Mouse (Mus musculus) mesoderm, embryonic 11.5 days (tissue): ENCODE results near the gene Swt1.
"Not testable (repeated sequence)": the region's sequence is repeated elsewhere in the genome, so short reads cannot be mapped to it uniquely, and the experiment has no call there.

Experiments
- DNase-seq: peaks from one replicate; pipeline ENCODE4 v3.0.0-alpha.2; 2012; ENCODE audit warnings: low read depth, low spot score

Gene Swt1

GRCm38 (mm10) chr1:151428263-151429221 lies at the start of gene Swt1, which contains the start of gene Trmt1l:
Gene Swt1 (minus strand): TSS chr1:151428455.
Gene Trmt1l (plus strand): TSS chr1:151428542.
- DNase-seq: peak; percentile 99

GRCm38 (mm10) chr1:151472386-151472785 lies 44.1 kb upstream of the Swt1 start:
- not testable (repeated sequence) for DNase-seq

- peak; percentile 17 for DNase-seq
Measured at GRCm38 (mm10) chr1:151471429-151471828, 43.2 kb upstream of the Swt1 start.

- DNase-seq: no peak
Measured at GRCm38 (mm10) chr1:151466571-151466970, 38.3 kb upstream of the Swt1 start.

GRCm38 (mm10) chr1:151464914-151465313 lies 36.7 kb upstream of the Swt1 start:
- DNase-seq: peak; percentile 21

GRCm38 (mm10) chr1:151461265-151461664 lies 33.0 kb upstream of the Swt1 start:
- DNase-seq: no peak

GRCm38 (mm10) chr1:151457087-151457486 lies 28.8 kb upstream of the Swt1 start:
- no peak for DNase-seq

- no peak for DNase-seq
Measured at GRCm38 (mm10) chr1:151451946-151452345, 23.7 kb upstream of the Swt1 start.

- no peak for DNase-seq
Measured at GRCm38 (mm10) chr1:151450851-151451250, 22.6 kb upstream of the Swt1 start.

- DNase-seq: no peak
Measured at GRCm38 (mm10) chr1:151449866-151450265, 21.6 kb upstream of the Swt1 start.

- DNase-seq: no peak
Measured at GRCm38 (mm10) chr1:151435431-151435830, 7.2 kb upstream of the Swt1 start.

GRCm38 (mm10) chr1:151429316-151429715 lies 1.1 kb upstream of the Swt1 start:
- no peak for DNase-seq

- DNase-seq: no peak
Measured at GRCm38 (mm10) chr1:151427888-151428262, 380 bp downstream of the Swt1 start.

GRCm38 (mm10) chr1:151426947-151427600 lies 1.2 kb downstream of the Swt1 start:
- peak; percentile 12 for DNase-seq

- DNase-seq: no peak
Measured at GRCm38 (mm10) chr1:151422178-151422577, 6.1 kb downstream of the Swt1 start.

- no peak for DNase-seq
Measured at GRCm38 (mm10) chr1:151409827-151410226, 18.4 kb downstream of the Swt1 start.

- DNase-seq: peak; percentile 23
Measured at GRCm38 (mm10) chr1:151390029-151390428, 38.2 kb downstream of the Swt1 start.

- no peak for DNase-seq
Measured at GRCm38 (mm10) chr1:151377353-151377752, 50.9 kb downstream of the Swt1 start.

GRCm38 (mm10) chr1:151372823-151373222 lies 55.4 kb downstream of the Swt1 start:
- no peak for DNase-seq

GRCm38 (mm10) chr1:151371543-151371942 lies 56.7 kb downstream of the Swt1 start:
- no peak for DNase-seq

- DNase-seq: no peak
Measured at GRCm38 (mm10) chr1:151370573-151370972, 57.7 kb downstream of the Swt1 start.

- DNase-seq: no peak
Measured at GRCm38 (mm10) chr1:151368444-151368843, 59.8 kb downstream of the Swt1 start.
